Mouse (Mus musculus) cerebellum, adult 2 months (tissue): ENCODE measurements around the gene Hhipl1. TPM values are rescaled to one million over a fixed set of nuclear protein-coding genes. Genes with fewer than 3 reads are reported as not detected.
A peak's percentile ranks its signal among the peaks of the same experiment; 100 is the strongest.

Source experiments
- DNase-seq, 2 experiments: peaks; one replicate each; pipeline ENCODE4 v3.0.0; 2021
- H3K27ac ChIP-seq: fragments of 200-500 bp; 2 replicates; pipeline ENCODE4 v1.5.1; 2012; ENCODE audit warnings: low read length, control low read depth, inconsistent platforms; ENCODE audit not compliant: insufficient read depth
- H3K27me3 ChIP-seq: fragments of 200-500 bp; 2 replicates; pipeline ENCODE4 v1.6.1; 2012; ENCODE audit warnings: inconsistent platforms, mild to moderate bottlenecking, low read length, moderate library complexity; ENCODE audit not compliant: control insufficient read depth, insufficient read depth
- H3K4me1 ChIP-seq: fragments of 200-500 bp; 2 replicates; pipeline ENCODE4 v1.6.1; 2011; ENCODE audit warnings: low read length; ENCODE audit not compliant: control insufficient read depth, insufficient read depth
- H3K4me3 ChIP-seq: fragments of 200-500 bp; replicated peaks from 2 replicates; pipeline ENCODE3; 2011; ENCODE audit warnings: mild to moderate bottlenecking, low read depth, low read length, control low read depth; ENCODE audit not compliant: insufficient read depth
- CTCF ChIP-seq: fragments of 200-500 bp; IDR thresholded peaks from 2 replicates; pipeline ENCODE4 v1.5.1; 2011; ENCODE audit warnings: low read depth, mild to moderate bottlenecking, control low read depth, low read length, moderate library complexity, borderline replicate concordance; ENCODE audit not compliant: insufficient read depth
- POLR2A ChIP-seq: fragments of 200-500 bp; IDR thresholded peaks from 2 replicates; pipeline ENCODE4 v1.6.1; 2011; ENCODE audit warnings: low read length, control low read depth, borderline replicate concordance; ENCODE audit not compliant: insufficient read depth
- WGBS: fragments of 180-500 bp; shearing (Covaris S2); methylation state at CpG from one replicate; pipeline ENCODE4 v1.1.7; 2018; 5-methylcytosine and 5-hydroxymethylcytosine counted together
- polyA plus RNA-seq: library from polyadenylated mRNA; depleted of rRNA; stranded (reverse); fragments of >200 nt; gene quantifications from 2 replicates; pipeline ENCODE4 v1.2.3, GENCODE M21; 2012

Gene Hhipl1
- polyA plus RNA-seq, 1 experiment, result 4.8 TPM

- Histone ChIP-seq H3K4me1 (peaks cover 67% of the 10 kb centered on the region), H3K4me3 (no peak overlapping the region), H3K27me3 (no peaks in the 10 kb centered on the region), H3K27ac (no peak overlapping the region)
- peak; percentile 46 to 65 for DNase-seq
- TF ChIP-seq POLR2A (no peak), CTCF (no peak)
- WGBS, result 75% methylated on average over 10 of the region's 10 CpGs
Measured at GRCm38 (mm10) chr12:108268970-108269369, 37.1 kb upstream of the Hhipl1 start.

GRCm38 (mm10) chr12:108269699-108270098, 36.4 kb upstream of the Hhipl1 start:
- 71% methylated on average over 5 of the region's 5 CpGs for WGBS

GRCm38 (mm10) chr12:108270240-108270919, 35.7 kb upstream of the Hhipl1 start:
- DNase-seq, result peak in 1 of 2 experiments; percentile 44
- Histone ChIP-seq H3K4me3 (peak overlapping the region; percentile 33), H3K4me1 (peaks cover 54% of the 10 kb centered on the region), H3K27ac (peak overlapping the region; percentile 67), H3K27me3 (no peaks in the 10 kb centered on the region)
- TF ChIP-seq CTCF (no peak), POLR2A (no peak)
- 14% methylated on average over 13 of the region's 13 CpGs for WGBS

More at GRCm38 (mm10) chr12:108269699-108270098, 36.4 kb upstream of the Hhipl1 start:
- no peak overlapping the region for H3K4me3 ChIP-seq
- DNase-seq, result no peak
- H3K4me1 ChIP-seq, result peaks cover 60% of the 10 kb centered on the region
- no peak overlapping the region for H3K27ac ChIP-seq
- no peaks in the 10 kb centered on the region for H3K27me3 ChIP-seq
- TF ChIP-seq CTCF, result no peak
- TF ChIP-seq POLR2A, result no peak

- Histone ChIP-seq H3K4me1 (peaks cover 43% of the 10 kb centered on the region), H3K4me3 (peak overlapping the region; percentile 39), H3K27me3 (no peaks in the 10 kb centered on the region), H3K27ac (peak overlapping the region; percentile 14; the same call in 1 of the 2 replicates)
- 19% methylated on average over 16 of the region's 16 CpGs for WGBS
- peak; percentile 47 to 64 for DNase-seq
- no peak for TF ChIP-seq POLR2A
- no peak for TF ChIP-seq CTCF
Measured at GRCm38 (mm10) chr12:108271351-108272142, 34.5 kb upstream of the Hhipl1 start.

- H3K4me1 ChIP-seq, result peaks cover 39% of the 10 kb centered on the region
- WGBS, result 15% methylated on average over 7 of the region's 7 CpGs
Measured at GRCm38 (mm10) chr12:108272143-108272635, 33.9 kb upstream of the Hhipl1 start.

GRCm38 (mm10) chr12:108273466-108274312, 32.4 kb upstream of the Hhipl1 start:
- peak; percentile 29 to 48 for DNase-seq
- TF ChIP-seq POLR2A (no peak), CTCF (no peak)
- Histone ChIP-seq H3K27me3 (no peaks in the 10 kb centered on the region), H3K4me1 (peaks cover 33% of the 10 kb centered on the region), H3K27ac (no peak overlapping the region), H3K4me3 (peak overlapping the region; percentile 68)
- 8% methylated on average over 21 of the region's 21 CpGs for WGBS

More at GRCm38 (mm10) chr12:108272143-108272635, 33.9 kb upstream of the Hhipl1 start:
- peak overlapping the region; percentile 14; the same call in 1 of the 2 replicates for H3K27ac ChIP-seq
- TF ChIP-seq CTCF, result no peak
- no peaks in the 10 kb centered on the region for H3K27me3 ChIP-seq
- H3K4me3 ChIP-seq, result peak overlapping the region; percentile 39
- peak; percentile 58 to 65 for DNase-seq

GRCm38 (mm10) chr12:108274313-108274595, 31.8 kb upstream of the Hhipl1 start:
- peak; percentile 48 to 59 for DNase-seq
- Histone ChIP-seq H3K27ac (no peak overlapping the region), H3K4me3 (peak overlapping the region; percentile 68), H3K27me3 (no peaks in the 10 kb centered on the region), H3K4me1 (peaks cover 28% of the 10 kb centered on the region)
- WGBS, result 2% methylated on average over 35 of the region's 35 CpGs
- no peak for TF ChIP-seq POLR2A
- no peak for TF ChIP-seq CTCF
